In genomic region chr15:77842047-77842843, GRCm38 (mm10) we compare ENCODE assay signal across 8 mouse cellular contexts. TPM values are rescaled to one million over a fixed set of nuclear protein-coding genes. Genes with fewer than 3 reads are reported as not detected.
DNase-seq lines count a peak whose midpoint lies in the region; ATAC-seq and TF ChIP-seq lines count a peak whose summit lies in the region.

Gene Myh9 (minus strand): TSS chr15:77842175.

- no peaks in the 10 kb centered on the region for H3K9me3 ChIP-seq in ES-E14 (ENCODE audit: control insufficient read depth, insufficient read depth, low read depth, low read length)
- no peaks in the 10 kb centered on the region for H3K9me3 ChIP-seq in forebrain, embryonic 15.5 days

- DNase-seq in ES-E14 (ENCODE audit: low read depth, low spot score): peak; percentile 100
- DNase-seq in cerebellum, adult 11-12 months: peak; percentile 100
- peak; percentile 99 for DNase-seq in heart, postnatal 25 days (ENCODE audit: low spot score)
- DNase-seq in layer of hippocampus, adult 18-20 months (ENCODE audit: low spot score in 2 of 2): peak; percentile 97 to 100
- peak; percentile 99 for DNase-seq in lung, adult 2 months
- DNase-seq in thymus, adult 18-20 months: peak; percentile 98 to 99

- in situ Hi-C loops in ES-E14 (cut with MboI; ENCODE audit: low sequenced_read_pairs in 2 of 2, unreplicated experiment in 2 of 2): no loop called here

- H3K4me2 ChIP-seq in forebrain, embryonic 15.5 days (replicated peaks): peak within 1 kb of the TSS; percentile 96

- peak; percentile 97 for TF ChIP-seq POLR2A in lung, adult 2 months (IDR thresholded peaks at IDR 0.05; ENCODE audit: borderline replicate concordance, extremely low read depth, low read depth, low read length)

- no peak for TF ChIP-seq CTCF in lung, adult 2 months (IDR thresholded peaks at IDR 0.05; ENCODE audit: insufficient read depth, low read length)

- peak within 1 kb of the TSS; percentile 66 for H3K27ac ChIP-seq in ES-E14 (ENCODE audit: insufficient read depth, low read depth, low read length, poor library complexity, severe bottlenecking)
- peak within 1 kb of the TSS; percentile 80 for H3K27ac ChIP-seq in forebrain, embryonic 15.5 days (replicated peaks)

- peaks cover 10 to 14% of the 10 kb centered on the region in 2 experiments for H3K4me1 ChIP-seq in ES-E14 (ENCODE audit: control insufficient read depth in 2 of 2, insufficient read depth in 2 of 2, low read length in 2 of 2, poor library complexity in 1 of 2)
- peaks cover 33% of the 10 kb centered on the region for H3K4me1 ChIP-seq in forebrain, embryonic 15.5 days
- peaks cover 23% of the 10 kb centered on the region for H3K4me1 ChIP-seq in lung, adult 2 months (ENCODE audit: control insufficient read depth, insufficient read depth, low read length)

- H3K4me3 ChIP-seq in ES-E14 (ENCODE audit: insufficient read depth in 1 of 2, low read depth in 1 of 2, low read length in 2 of 2, poor library complexity in 1 of 2, severe bottlenecking in 1 of 2): peak within 1 kb of the TSS; percentile 84 to 100
- H3K4me3 ChIP-seq in forebrain, embryonic 15.5 days: peak within 1 kb of the TSS; percentile 60
- H3K4me3 ChIP-seq in lung, adult 2 months (replicated peaks; ENCODE audit: extremely low read depth, low read depth, low read length): peak within 1 kb of the TSS; percentile 93

- WGBS in forebrain, embryonic 15.5 days: under 1% methylated on average over 46 of the region's 46 CpGs
- under 1% methylated on average over 46 of the region's 46 CpGs for WGBS in lung, adult 2 months

- ATAC-seq in forebrain, embryonic 15.5 days (replicated peaks): peak; percentile 99
- ATAC-seq in neutrophil, adult 5-6 weeks (ENCODE audit: extremely low read depth, insufficient number of reproducible peaks, low FRiP score, poor library complexity, severe bottlenecking): peak; percentile 86

- peak within 1 kb of the TSS; percentile 94 for H3K9ac ChIP-seq in ES-E14 (ENCODE audit: insufficient read depth, low read depth, low read length, poor library complexity, severe bottlenecking)
- peak within 1 kb of the TSS; percentile 70 for H3K9ac ChIP-seq in forebrain, embryonic 15.5 days (replicated peaks)

- no peaks in the 10 kb centered on the region; the same call in 1 of the 2 replicates for H3K36me3 ChIP-seq in ES-E14 (ENCODE audit: control insufficient read depth, insufficient read depth, low read length, poor library complexity, severe bottlenecking)
- no peaks in the 10 kb centered on the region for H3K36me3 ChIP-seq in forebrain, embryonic 15.5 days

- H3K27me3 ChIP-seq in forebrain, embryonic 15.5 days: no peaks in the 10 kb centered on the region

- intact Hi-C loops in heart, postnatal 25 days (cut with DNase I): loop anchor here (5.0 kb wide), 1 partner anchor 75 kb away; no protein-coding TSS in a partner anchor

TF ChIP-seq in ES-E14, 5 proteins besides CTCF, POLR2A, EP300 and RAD21:
- TF ChIP-seq ZNF384 (IDR thresholded peaks at IDR 0.05; ENCODE audit: low read depth, low read length): no peak

RNA-seq across cellular contexts. Expression of gene Myh9, which starts in this region (rescaled TPM):
- 146 and 152 TPM in 2 replicates for total RNA-seq in ES-E14 (2012; rRNA removed)
- polyA plus RNA-seq in forebrain, embryonic 15.5 days (2015; fragmentation: Nextera tagmentation; extraction: Ambion mirVana): 12.3 and 12.4 TPM in 2 replicates
- total RNA-seq in heart, postnatal 25 days (2021): 100 to 1,000 TPM; 122 to 124 TPM
- 10 to 100 TPM; 86.7 to 88.3 TPM for total RNA-seq in layer of hippocampus, adult 18-20 months (2021)
- polyA plus RNA-seq in lung, adult 2 months (2012; rRNA removed): 133 and 162 TPM in 2 replicates
- total RNA-seq in neutrophil, adult 5-6 weeks (2017): 1,152 and 1,215 TPM in 2 replicates

Comparison
In these comparisons a context has a peak if more than half of its experiments do, and no peak if none do; other contexts are left out.
1. Peak in every context shown above with its lines: DNase-seq, ATAC-seq, H3K4me3 ChIP-seq and H3K27ac ChIP-seq.
2. RNA of gene Myh9 (polyA plus RNA-seq): 133 to 162 TPM in lung, adult 2 months; 12.3 to 12.4 TPM in forebrain, embryonic 15.5 days; every median in the first group is over 10 times any median in the second.